Mouse (Mus musculus): Measurements from ENCODE around the gene Itsn2. TPM values are rescaled to one million over a fixed set of nuclear protein-coding genes. Genes with fewer than 3 reads are reported as not detected.

Itsn2 gene
- total and polyA plus RNA-seq, 3 experiments: 27.9 to 48.1 (median 44.4) TPM

DNA sequence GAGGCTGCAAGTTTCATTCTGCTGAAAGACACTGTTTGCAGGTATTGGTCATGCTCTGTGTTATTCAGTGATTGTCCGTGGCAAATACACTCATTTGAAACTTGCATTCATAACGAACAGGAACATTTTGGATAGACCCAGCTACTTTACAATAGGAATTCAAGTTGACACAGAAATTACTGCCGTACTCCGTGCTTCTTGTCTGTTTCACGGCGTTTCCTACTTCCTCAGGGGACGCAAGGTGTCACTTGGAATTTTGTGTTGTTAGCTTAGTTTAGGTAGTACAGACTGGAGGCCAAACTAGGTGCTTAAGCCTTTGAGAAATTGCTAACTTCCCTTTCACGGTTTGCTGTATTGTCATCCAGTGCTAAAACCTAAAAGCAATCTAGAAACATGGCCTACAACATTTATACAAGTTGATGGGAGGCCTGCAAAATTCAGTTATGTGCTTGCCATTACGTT is 1.5 kb downstream of the Itsn2 start:
- DNase-seq (ENCODE audit: extremely low read depth): no peak
- no peaks in the 10 kb centered on the region for H3K9me3 ChIP-seq (replicated peaks; ENCODE audit: low read length)
- H3K4me2 ChIP-seq (ENCODE audit: insufficient read depth, low read depth, poor library complexity, severe bottlenecking): peak overlapping the region; percentile 99
- peak overlapping the region; percentile 88 for H3K9ac ChIP-seq (ENCODE audit: insufficient read depth, low read depth)
- H3K27me3 ChIP-seq (replicated peaks): no peaks in the 10 kb centered on the region
- H3K36me3 ChIP-seq (replicated peaks in 1 of 2; ENCODE audit: control insufficient read depth in 1 of 2, insufficient read depth in 1 of 2, low read length in 1 of 2): peaks cover 0 to 11% of the 10 kb centered on the region in 2 experiments
- no peak for TF ChIP-seq ZC3H11A (IDR thresholded peaks at IDR 0.05; ENCODE audit: low read depth, low read length)
- peak overlapping the region; percentile 91 to 95 (median 91) for H3K4me3 ChIP-seq (replicated peaks in 1 of 3; ENCODE audit: low read depth in 2 of 3, low read length in 2 of 3, poor library complexity in 1 of 3)
- peak overlapping the region; percentile 12 for H3K27ac ChIP-seq (ENCODE audit: insufficient read depth, low read depth)
- dilution Hi-C loops (cut with MboI; ENCODE audit: extremely low pct_ligation_motif_present, extremely low pct_unique_long_range_greater_than_20kb, low sequenced_read_pairs): no loop called here
- peaks cover 4 to 41% of the 10 kb centered on the region in 2 experiments; a peak in 3 of 4 replicates for H3K4me1 ChIP-seq (ENCODE audit: control insufficient read depth in 1 of 2, insufficient read depth in 2 of 2)
- in situ Hi-C loops (cut with MboI; ENCODE audit: low pct_ligation_motif_present, low pct_unique_long_range_greater_than_20kb, low sequenced_read_pairs): no loop called here
- H3K79me2 ChIP-seq (replicated peaks; ENCODE audit: control insufficient read depth, extremely low read depth, insufficient read depth, poor library complexity, severe bottlenecking): peaks cover 29% of the 10 kb centered on the region

GRCm38 (mm10) chr12:4595055-4595454 is 2.6 kb downstream of the Itsn2 start:
- Histone ChIP-seq H3K4me2 (ENCODE audit: insufficient read depth, low read depth, poor library complexity, severe bottlenecking) (peak overlapping the region; percentile 67; the same call in 1 of the 2 replicates), H3K4me3 (replicated peaks in 1 of 3; ENCODE audit: low read depth in 2 of 3, low read length in 2 of 3, poor library complexity in 1 of 3) (peak overlapping the region in 2 of 3 experiments; percentile 35 to 62), H3K27ac (ENCODE audit: insufficient read depth, low read depth) (no peak overlapping the region), H3K36me3 (replicated peaks in 1 of 2; ENCODE audit: control insufficient read depth in 1 of 2, insufficient read depth in 1 of 2, low read length in 1 of 2) (peaks cover 0 to 13% of the 10 kb centered on the region in 2 experiments), H3K27me3 (replicated peaks) (no peaks in the 10 kb centered on the region), H3K4me1 (ENCODE audit: control insufficient read depth in 1 of 2, insufficient read depth in 2 of 2) (peaks cover 10 to 52% of the 10 kb centered on the region in 2 experiments), H3K9me3 (replicated peaks; ENCODE audit: low read length) (no peaks in the 10 kb centered on the region), H3K9ac (ENCODE audit: insufficient read depth, low read depth) (no peak overlapping the region; the same call in 1 of the 2 replicates), H3K79me2 (replicated peaks; ENCODE audit: control insufficient read depth, extremely low read depth, insufficient read depth, poor library complexity, severe bottlenecking) (peaks cover 34% of the 10 kb centered on the region)
- dilution Hi-C loops (cut with MboI; ENCODE audit: extremely low pct_ligation_motif_present, extremely low pct_unique_long_range_greater_than_20kb, low sequenced_read_pairs): no loop called here
- DNase-seq (ENCODE audit: extremely low read depth): peak; percentile 64
- TF ChIP-seq ZKSCAN1 (IDR thresholded peaks at IDR 0.05; ENCODE audit: borderline replicate concordance, low read depth, low read length) (no peak), MAFK (IDR thresholded peaks at IDR 0.05; ENCODE audit: insufficient replicate concordance, low read length) (no peak), PAX5 (IDR thresholded peaks at IDR 0.05; ENCODE audit: low read length) (no peak), SIN3A (IDR thresholded peaks at IDR 0.05; ENCODE audit: low read length) (0 out of 2 replicates have a peak, but pooled peaks have one; percentile 58), CHD2 (IDR thresholded peaks at IDR 0.05; ENCODE audit: low read length) (no peak), ELF1 (IDR thresholded peaks at IDR 0.05; ENCODE audit: low read depth, low read length) (peak; percentile 39; the same call in 1 of the 2 replicates), IRF4 (IDR thresholded peaks at IDR 0.05; ENCODE audit: low read depth, low read length) (no peak), EP300 (IDR thresholded peaks at IDR 0.05; ENCODE audit: low read length) (peak; percentile 43; the same call in 1 of the 2 replicates), TBP (conservative IDR thresholded peaks at IDR 0.05; ENCODE audit: low read depth, low read length) (0 out of 2 replicates have a peak, but pooled peaks have one; percentile 41), MYC (IDR thresholded peaks at IDR 0.05; ENCODE audit: low read depth, low read length) (peak; percentile 53; the same call in 1 of the 2 replicates), ZNF384 (IDR thresholded peaks at IDR 0.05; ENCODE audit: low read depth, low read length) (no peak), BHLHE40 (IDR thresholded peaks at IDR 0.05; ENCODE audit: low read depth, low read length) (peak; percentile 85), NRF1 (IDR thresholded peaks at IDR 0.05; ENCODE audit: low read depth, low read length) (no peak), HCFC1 (IDR thresholded peaks at IDR 0.05; ENCODE audit: low read depth, low read length) (no peak), JUND (conservative IDR thresholded peaks at IDR 0.05; ENCODE audit: low read depth, low read length) (no peak), USF1 (IDR thresholded peaks at IDR 0.05; ENCODE audit: low read depth, low read length) (no peak)
- in situ Hi-C loops (cut with MboI; ENCODE audit: low pct_ligation_motif_present, low pct_unique_long_range_greater_than_20kb, low sequenced_read_pairs): no loop called here
